Mouse (Mus musculus) neural tube, embryonic 10.5 days (tissue): ENCODE measurements around the gene Naxe.

Experiments
- DNase-seq: peaks from one replicate; pipeline ENCODE4 v3.0.0-alpha.2; 2017; ENCODE audit warnings: low spot score; ENCODE audit errors: extremely low spot score

Gene Naxe

DNA sequence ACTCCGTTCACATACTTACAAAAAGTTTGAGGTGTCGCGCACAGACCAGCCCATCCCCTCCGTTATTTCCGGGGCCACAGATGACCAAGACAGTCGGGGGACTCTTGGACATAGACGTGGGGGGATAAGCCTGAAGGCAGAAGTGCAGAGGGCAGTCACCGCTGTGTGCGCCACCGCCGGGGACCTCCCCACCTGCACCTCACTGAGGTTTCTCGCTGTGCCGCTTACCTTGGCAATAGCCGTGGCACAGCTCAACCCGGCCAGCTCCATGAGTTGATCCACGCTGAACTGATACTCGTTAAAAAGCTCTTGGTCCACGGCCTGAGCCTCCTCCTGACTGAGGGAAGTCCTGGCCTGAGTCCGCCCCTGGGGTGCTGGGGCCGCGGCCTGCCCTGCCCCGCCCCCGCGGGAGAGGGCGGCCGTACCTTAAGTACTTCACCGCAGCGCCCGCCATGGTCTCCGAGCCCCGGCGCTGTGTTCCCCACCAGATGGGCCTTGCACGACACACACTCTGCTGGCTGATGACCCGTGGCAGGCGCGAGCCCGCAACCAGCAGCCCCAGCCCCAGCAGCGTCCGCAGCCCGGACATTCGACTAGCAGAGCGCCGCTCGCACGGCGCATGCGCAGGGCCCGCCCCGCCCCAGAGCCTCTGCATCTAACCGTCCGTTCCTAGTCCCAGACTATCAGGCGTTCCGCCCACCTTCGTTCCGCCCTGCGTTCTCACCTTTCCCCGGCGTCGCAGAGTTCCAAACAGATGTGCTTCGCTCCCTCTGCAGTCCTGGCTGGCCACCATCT, at the start of gene Naxe:
Gene Naxe, minus strand, starts transcription at position 594 of the 795 bp plus-strand sequence.
- DNase-seq = peak; percentile 92

DNA sequence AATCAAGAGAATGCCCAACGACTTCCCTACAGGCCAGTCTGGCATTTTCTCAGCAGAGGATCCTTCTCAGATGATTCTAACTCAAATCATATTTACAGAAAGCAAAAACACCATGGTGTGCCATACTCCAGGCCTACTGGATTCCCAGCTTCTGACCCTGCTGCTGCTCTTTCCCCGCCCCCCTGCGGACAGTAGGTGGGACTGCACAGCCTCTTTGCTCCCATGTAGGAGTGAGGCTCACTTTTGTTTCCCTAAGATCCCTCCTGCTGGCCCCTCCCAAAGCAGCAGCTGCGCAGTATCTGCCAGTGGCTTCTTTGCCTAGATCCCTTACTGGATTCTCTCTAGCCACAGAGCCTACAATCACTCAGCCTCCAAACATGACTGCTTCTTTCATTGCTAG, 47.8 kb upstream of the Naxe start:
- DNase-seq = no peak

DNA sequence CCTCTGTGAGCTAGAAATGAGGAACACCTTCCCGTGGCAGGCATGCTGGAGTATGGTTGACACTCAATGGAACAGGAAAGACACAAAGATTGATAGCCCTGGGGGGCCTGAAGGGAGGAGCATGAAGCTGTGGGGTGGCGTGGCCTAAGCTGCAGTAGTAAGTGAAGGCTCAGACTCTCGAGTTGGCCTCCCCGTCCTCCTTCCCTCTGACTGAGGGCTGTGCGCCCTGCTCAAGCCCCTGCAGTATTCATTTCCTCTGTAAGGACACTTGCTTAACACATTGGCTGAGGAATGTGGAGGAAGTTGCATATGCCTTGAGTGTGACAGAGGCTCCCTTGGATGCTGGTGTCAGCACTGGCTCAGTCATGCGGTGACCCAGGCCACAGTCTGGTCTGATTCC, 44.3 kb upstream of the Naxe start:
- no peak for DNase-seq

DNA sequence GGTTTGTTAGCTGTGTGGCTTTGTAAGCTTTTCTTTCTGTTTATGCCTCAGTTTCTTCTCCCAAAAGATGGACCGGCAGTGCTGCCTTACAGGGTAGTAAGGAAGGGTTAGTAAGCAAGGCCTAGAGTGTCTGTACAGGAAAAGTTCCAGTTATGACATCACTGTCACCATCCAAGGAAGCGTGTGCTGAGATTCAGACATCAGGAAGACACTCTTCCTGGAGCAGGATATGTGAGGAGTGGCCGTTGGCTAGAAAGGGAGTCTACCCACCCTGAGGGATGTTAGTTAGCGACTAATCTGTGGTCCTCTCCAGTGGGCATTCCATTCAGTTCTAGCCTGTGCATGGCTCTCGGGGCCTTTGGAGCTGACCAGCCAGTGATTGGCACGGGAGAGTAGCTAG, 43.9 kb upstream of the Naxe start:
- DNase-seq = no peak

DNA sequence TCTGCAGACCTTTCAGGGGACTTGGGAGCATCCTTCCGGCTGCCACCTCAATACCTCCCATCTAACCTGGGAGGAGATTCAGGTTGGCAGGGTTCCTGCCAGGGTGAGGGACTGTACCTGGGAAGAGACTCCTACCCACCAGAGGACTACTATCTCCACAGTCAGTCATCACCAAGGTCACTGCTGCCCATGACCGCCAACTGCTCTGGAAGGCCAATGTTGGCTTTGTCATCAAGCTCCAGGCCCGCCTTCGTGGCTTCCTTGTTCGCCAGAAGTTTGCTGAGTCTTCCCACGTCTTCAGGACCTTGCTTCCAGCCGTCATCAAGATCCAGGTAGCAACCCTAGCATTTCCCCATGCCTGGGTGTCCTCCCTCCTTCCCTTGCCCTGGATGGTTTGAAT, 43.4 kb upstream of the Naxe start:
- no peak for DNase-seq

DNA sequence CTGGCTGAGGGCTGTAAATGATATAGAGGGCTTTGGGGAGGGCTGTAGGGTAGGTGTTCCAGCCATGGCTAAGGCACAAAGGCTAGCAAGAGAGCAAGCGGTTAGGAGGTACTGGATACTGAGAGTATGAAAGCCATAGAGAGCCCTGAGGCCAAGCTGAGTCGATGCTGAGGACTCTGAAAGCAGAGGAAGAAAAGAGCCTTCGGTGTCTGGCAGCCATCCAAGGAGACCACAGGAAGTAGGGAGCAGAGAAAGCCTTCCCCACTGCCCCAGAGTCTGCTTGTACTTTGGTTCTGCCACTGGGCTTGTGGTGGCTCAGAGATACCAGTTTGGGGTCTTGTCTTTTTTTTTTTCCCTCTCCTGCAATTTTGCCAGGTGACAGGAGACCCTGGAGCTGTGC, 42.0 kb upstream of the Naxe start:
- DNase-seq = no peak

DNA sequence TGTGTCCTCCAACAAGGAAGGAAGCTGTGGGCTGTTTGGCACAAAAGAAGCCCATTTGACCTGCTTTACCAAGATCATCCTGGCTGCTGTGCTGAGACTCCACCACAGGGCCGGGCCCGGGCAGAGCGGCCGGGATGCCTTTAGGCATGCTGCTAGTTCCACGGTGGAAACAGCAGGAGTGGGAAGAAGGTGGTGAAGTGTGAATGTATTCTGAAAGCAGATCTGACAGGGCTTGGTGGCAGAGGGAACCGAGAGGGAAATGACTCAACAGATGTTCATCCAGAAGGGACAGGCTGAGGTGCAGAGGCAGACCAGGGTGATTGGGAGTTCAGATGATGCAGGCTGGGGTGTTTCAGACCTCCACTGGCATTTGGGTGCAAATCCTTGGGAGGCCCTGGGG, 39.4 kb upstream of the Naxe start:
- no peak for DNase-seq

DNA sequence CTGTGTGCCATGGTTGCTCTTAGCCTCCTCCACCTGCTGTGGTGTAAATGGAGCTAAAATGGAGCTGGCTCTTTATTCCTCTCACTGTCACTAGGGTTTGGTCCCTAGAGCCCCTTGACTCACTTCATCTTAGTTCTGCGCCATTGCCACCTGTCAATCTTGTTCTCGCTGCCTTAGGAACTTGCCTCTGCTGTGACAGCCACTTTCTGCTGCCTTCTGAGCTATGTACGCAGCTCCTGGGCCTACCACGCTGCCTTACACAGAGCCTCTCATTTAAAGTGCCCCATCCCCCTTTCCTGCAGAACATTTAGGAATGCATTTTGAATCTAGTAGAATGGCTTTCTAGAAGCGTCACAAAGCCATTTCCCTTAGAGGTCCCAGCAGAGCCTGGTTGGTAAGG, 35.8 kb upstream of the Naxe start:
- DNase-seq = no peak

DNA sequence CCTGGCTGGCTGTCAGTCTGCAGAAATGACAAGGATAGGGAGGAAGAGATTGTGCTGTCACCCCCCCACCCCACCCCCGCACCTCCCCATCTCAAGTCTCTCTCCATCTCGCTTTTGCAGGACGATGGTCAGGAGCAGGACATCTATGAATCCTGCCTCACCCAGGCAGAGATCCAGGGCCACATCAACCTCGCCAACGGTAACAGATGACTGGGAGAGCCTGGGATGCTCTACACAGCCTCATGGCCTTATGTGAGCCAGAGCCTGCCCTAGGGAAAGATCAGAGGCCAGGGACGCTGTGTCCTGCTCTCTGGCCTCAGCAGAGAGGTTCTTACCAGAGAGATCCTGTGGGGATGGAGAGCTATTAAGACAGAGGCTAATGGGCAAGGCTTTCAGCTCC, 32.3 kb upstream of the Naxe start:
- DNase-seq = no peak

DNA sequence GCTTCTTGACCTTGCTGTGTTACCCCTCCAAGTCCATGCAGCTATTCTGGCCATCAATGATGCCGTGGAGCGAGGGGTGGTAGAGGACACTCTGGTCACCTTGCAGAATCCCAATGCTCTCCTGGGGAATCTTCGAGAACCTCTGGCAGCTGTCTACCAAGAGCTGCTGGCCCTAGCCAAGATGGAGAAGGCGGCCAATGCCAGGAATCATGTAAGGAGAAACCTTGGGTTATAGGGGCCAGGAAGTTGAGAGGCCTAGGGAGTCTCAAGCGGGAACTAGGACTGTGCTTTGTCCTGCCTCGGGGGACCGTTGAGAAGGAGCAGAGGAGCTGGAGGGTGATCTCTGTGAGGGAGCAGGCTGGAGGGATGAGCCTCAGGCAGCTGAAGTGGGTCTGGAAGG, 31.8 kb upstream of the Naxe start:
- no peak for DNase-seq

DNA sequence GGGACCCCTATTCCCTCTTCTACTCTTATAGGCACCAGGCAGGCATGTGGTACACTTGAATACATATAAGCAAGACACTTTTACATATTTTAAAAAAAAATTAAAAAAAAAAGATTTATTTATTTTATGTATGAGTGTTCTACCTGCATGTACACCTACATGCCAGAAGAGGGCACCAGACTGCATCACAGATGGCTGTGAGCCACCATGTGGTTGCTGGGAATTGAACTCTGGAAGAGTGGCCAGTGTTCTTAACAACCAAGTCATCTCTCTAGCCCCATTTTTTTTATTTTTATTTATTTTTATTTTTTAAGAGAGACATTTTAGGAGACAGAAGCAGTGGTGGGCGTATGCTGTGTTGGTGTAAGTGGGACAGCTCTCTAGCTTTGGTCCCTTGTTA, 29.4 kb upstream of the Naxe start:
- no peak for DNase-seq

DNA sequence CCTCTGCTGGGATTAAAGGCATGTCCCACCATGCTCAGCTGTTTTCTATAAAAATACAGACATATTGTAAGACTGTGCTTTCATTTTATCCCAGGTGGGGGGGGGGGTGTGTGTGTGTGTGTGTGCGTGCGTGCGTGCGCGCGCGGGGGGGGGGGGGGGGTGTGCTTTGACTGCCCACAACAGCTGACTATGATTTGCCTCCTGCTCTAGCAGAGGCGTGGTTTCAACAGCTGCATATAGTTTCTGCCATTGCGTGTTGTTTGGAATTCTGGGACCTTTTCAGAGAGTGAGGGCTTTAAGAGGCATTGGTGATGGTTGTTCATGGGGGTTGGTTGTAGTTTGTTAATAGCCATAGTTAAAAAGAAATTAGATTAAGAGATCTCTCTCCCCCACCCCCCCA, 27.2 kb upstream of the Naxe start:
- no peak for DNase-seq

DNA sequence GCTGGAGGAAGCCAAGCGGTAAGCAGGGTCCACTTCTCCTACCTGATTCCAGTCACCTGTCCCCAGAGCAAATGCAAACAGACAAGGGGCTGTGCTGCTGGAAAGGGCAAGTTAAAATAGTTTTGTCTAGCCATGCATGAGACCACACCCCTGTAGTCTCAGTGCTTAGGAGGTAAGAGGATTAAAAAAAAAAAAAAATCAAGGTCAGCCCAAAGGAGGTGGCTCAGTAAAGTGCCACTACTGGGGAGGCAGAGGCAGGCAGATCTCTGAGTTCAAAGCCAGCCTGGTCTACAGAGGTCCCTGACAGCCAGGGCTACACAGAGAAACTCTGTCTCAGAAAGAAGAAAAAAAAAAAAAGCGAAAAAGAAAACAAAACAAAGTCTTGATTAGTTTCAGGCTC, 25.7 kb upstream of the Naxe start:
- DNase-seq = no peak

DNA sequence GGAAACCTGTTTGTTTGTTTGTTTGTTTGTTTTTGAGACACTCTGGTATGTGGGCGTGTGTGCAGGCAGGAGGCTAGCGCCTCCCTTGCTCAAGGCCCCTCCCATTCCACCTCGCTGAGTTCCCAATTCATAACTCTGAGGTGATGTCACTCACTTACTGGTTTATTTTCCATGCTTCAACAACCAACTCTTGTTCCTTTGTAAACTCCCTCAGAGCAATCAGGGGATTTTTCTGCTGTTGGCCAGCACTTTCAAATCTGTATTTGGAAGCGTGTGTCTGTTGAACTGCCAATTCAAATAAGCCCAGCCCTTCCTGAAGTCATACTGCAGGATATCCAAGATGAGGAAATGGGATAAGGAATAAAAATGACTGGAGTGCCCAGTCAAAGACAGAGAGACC, 24.4 kb upstream of the Naxe start:
- DNase-seq = no peak

DNA sequence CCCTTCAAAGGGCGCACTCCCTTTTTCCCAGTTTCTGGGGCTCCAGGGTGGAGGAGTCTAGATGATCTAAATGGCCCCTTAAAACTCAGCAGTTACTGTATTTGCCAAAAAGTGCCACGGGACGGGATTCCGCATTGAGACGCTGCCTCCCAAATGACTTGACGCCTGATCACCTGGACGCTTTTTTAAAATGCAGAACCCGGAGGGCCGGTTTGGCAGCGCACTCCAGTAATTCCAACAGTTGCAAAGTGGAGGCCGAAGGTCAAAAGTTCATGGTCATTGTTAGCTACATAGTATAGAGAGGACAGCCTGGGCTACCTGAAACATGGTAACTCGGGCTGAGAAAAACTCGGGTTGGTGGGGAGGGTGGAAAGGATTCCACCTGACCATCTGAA, 23.9 kb upstream of the Naxe start:
- no peak for DNase-seq

DNA sequence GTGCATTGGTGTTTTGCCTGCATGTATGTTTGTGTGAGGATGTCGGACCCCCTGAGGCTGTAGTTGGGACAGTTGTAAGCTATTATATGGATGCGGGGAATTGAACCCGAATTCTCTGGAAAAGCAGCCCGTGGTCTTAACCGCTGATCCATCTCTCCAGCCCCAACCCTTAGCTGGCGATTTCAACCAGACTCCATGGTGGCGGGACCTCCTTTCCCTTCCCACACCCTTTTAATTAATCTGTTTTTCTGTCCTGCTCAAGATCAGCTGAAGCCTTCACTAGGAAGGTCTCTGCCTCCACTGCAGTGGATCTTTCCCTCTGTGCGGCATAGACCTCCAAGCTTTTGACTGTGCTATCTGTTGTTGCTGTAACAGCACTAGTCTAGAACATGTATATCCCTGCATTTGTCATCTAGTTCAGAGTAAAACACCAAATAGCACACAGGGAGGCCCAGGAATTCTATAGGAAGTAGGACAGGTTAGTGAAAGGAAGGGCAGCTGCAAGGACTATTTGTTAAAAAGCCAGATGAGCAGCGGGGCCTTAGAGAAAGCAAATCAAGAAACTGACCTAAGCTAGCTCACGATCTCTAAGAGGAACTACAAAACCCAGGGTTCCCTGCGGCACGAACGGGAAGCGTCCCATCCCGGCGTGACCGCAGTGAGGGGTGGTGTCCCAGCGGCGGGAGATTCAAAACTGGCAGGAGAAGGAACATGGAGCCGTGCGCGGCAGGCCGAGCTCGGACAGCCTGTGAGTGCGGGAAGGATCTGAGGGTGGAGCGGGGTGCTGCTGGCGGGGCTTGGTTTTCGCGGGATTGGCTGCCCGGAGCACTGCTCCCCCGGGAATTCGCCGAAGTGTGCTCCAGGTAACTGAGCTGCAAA, 23.3 kb upstream of the Naxe start, which contains the start of gene Iqgap3:
Gene Iqgap3, plus strand, starts transcription at position 627 of the 879 bp plus-strand sequence.
- DNase-seq = peak; percentile 81

DNA sequence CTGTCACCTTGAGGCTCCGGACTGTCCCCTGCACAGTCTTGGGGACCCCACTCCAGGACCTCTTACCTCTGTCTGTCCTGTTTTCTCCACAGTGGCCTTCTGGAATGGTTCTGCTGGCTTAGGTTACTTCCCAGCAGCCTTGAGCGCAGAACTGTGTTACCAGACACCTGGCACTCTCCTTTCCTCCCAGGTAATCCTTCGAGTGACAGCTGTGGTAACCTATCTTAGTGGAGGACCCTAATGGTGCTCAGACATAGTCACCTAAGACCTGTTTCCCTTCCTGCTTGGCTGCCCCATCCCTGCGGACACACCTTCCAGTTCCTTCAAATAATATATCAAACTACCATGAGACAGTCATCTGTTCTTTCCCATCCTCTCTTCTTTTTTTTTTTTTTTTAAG, 19.9 kb upstream of the Naxe start, which contains the start of gene Ttc24:
Gene Ttc24, minus strand, starts transcription at position 101 of the 400 bp plus-strand sequence.
- DNase-seq = no peak

DNA sequence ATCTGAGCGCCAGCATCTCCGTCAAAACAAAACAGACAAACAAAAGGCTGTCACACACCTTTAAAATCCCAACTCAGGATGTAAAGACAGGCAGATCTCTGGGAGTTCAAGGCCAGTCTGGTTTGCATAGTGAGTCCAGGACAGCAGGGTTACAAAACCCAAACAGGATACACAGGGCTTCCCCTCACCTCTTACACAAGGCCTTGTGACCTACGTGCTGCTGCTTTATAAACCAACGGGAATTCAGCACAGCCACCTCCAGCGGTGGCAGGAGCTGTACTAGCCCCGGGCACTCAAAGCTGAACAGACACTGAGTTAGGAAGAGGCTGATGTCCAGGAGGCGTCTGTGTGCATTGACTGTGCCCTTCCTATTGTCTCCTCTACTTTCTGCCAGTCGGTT, 19.1 kb upstream of the Naxe start:
- DNase-seq = no peak

DNA sequence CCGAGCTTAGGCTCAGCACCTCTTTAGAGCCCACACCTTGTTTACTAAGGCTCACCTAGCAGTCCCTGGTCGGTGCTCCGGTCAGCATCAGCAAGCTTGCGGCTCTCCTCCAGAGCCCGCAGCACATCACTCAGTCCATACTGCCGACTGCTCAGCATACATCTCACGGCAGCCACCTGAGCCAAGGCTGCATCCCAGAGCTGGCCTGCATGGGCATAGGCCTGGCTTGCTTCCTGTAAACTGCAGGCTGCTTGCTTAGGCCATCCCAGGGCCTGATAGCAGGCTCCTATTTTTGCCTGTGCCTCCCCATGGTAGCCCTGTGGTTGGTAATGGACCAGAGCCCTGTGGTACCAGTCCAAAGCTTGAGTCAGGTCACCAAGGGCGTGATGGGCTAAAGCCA, 16.5 kb upstream of the Naxe start:
- DNase-seq = no peak

DNA sequence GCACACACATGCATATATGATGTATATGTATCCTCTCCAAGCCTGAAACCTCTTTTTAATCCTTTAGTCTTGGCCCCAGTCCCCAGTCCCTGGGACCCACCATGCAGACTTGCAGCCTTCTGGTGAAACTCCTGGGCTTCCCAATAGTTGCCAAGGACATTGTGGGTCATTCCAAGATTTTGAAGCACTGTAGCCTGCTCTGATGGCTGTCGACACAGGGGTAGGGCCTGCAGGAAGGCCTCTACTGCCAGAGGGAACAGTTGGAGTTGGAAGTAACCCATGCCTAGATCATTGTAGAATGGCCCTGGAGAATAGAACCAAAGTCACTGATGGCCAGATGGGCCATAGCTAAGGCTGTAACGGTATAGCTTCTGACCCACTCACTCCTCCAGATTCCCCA, 16.1 kb upstream of the Naxe start:
- no peak for DNase-seq

DNA sequence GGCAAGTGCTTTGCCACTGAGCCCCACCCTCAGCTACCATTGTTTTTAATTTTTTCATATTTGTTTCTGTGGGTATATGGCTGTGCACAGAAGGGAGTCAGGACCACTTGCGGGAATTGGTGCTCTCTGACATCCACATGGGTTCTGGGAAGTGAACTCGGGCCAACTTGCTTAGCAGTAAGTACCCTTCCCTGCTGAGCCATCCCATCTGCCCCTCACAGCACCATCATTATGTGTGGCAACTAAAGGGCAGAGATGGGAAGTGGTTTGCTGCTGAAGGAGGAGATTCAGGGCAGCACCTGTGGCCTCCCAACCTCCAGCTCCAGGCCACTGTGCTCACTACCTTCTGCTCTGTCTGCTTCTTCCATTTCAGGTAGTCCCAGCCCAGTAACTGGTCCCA, 15.3 kb upstream of the Naxe start:
- no peak for DNase-seq

DNA sequence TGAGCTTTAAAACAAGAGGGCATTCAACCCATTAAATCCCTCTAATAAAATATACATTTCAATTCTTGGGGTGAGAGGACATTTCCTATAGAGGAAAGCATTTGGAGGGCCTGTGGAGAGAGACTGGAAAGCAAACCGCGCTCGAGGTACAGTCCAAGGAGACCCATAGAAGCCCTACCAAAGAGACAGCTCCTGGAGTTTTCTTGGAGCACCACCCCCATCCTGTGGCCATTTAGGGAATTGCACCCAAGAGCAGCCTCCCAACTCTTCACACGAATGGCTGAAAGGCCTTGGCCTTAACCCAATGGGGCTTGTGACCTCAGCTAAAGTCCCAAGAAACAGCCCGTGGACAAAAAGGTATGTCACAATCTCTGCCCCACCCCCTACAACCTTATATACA, 13.5 kb upstream of the Naxe start:
- peak; percentile 92 for DNase-seq

DNA sequence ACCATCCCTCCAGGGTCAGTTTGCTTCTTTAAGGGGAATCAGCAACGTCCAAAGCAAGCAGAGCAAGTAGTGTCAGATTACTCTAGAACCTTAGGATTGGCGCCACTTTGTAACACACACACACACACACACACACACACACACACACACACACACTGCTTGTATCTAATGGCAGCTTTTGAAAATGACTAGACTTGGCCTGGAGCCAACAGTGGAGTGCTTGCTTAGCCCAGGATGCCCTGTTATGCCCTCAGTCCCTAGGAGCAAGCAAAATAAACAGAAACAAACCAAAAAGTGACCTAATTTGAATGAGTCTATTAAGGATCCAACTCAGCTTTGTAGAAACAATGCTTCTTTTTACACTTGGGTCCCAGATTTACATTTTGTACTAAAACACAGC, 10.1 kb upstream of the Naxe start:
- DNase-seq = no peak
